Mouse (Mus musculus) heart, postnatal 0 days (tissue): ENCODE data around the gene Ston1.
A peak's percentile ranks its signal among the peaks of the same experiment; 100 is the strongest.

Source experiments
- CTCF ChIP-seq: IDR thresholded peaks from 2 replicates; pipeline ENCODE4 v1.5.1; 2016; ENCODE audit warnings: antibody characterized with exemption, control low read depth, low read depth
- EP300 ChIP-seq: IDR thresholded peaks from 2 replicates; pipeline ENCODE4 v1.6.1; 2016; ENCODE audit warnings: antibody characterized with exemption, low read depth

GRCm38 (mm10) chr17:88652702-88653374, 55.4 kb downstream of the Ston1 start:
- TF ChIP-seq CTCF (peak; percentile 91), EP300 (no peak)
